9 mouse cellular contexts compared by ENCODE assay signal in genomic region chr19:16625610-16626395, GRCm38 (mm10).
DNase-seq lines count a peak whose midpoint lies in the region; ATAC-seq and TF ChIP-seq lines count a peak whose summit lies in the region.
"Had no signal": no experiment of that assay in that cellular context is flagged by ENCODE, and none has a peak within 500 bp of the region (broad histone marks: within the 10 kb centered on the region; RNA-seq: fewer than 3 reads in every experiment).

No protein-coding gene starts in this region.

- ATAC-seq in forebrain, embryonic 11.5 days (replicated peaks; ENCODE audit: low FRiP score) = peak; percentile 55; the same call in 1 of the 2 replicates
- ATAC-seq in cerebellum, adult (ENCODE audit: insufficient number of reproducible peaks, low FRiP score, low TSS enrichment) = no peak
- ATAC-seq: activated CD4-positive, CD25-positive, alpha-beta regulatory T cell, adult 4 months had no signal

- TF ChIP-seq POLR2A in kidney, adult 2 months (IDR thresholded peaks at IDR 0.05; ENCODE audit: low read depth, low read length) = no peak

- H3K9ac ChIP-seq in forebrain, embryonic 11.5 days (ENCODE audit: low read length) = no peak overlapping the region

- H3K4me1 ChIP-seq in kidney, adult 2 months (ENCODE audit: control insufficient read depth, insufficient read depth, low read length) = peaks cover 3% of the 10 kb centered on the region; the same call in 1 of the 2 replicates
- H3K4me1 ChIP-seq in forebrain, embryonic 11.5 days (replicated peaks; ENCODE audit: control insufficient read depth, insufficient read depth, low read length) = no peaks in the 10 kb centered on the region

- no peaks in the 10 kb centered on the region for H3K27me3 ChIP-seq in kidney, adult 2 months (replicated peaks; ENCODE audit: control insufficient read depth, insufficient read depth, low read length)
- no peaks in the 10 kb centered on the region for H3K27me3 ChIP-seq in forebrain, embryonic 11.5 days (ENCODE audit: control insufficient read depth, insufficient read depth, low read length)

- no peaks in the 10 kb centered on the region for H3K9me3 ChIP-seq in forebrain, embryonic 11.5 days (ENCODE audit: control insufficient read depth, low read length)

- H3K4me3 ChIP-seq in kidney, adult 2 months (ENCODE audit: insufficient read depth, low read depth, low read length) = no peak overlapping the region
- H3K4me3 ChIP-seq in forebrain, embryonic 11.5 days (ENCODE audit: low read depth, low read length) = no peak overlapping the region

- H3K4me2 ChIP-seq in forebrain, embryonic 11.5 days (ENCODE audit: low read depth, low read length, severe bottlenecking) = no peak overlapping the region

- TF ChIP-seq CTCF in kidney, adult 2 months (conservative IDR thresholded peaks at IDR 0.05; ENCODE audit: insufficient read depth, insufficient read length, low read depth, low read length) = no peak

- WGBS in kidney, adult 2 months = 38% methylated on average over 14 of the region's 14 CpGs
- 32% methylated on average over 14 of the region's 14 CpGs for WGBS in forebrain, embryonic 11.5 days

- H3K27ac ChIP-seq in kidney, adult 2 months (ENCODE audit: insufficient read depth, low read depth, low read length) = no peak overlapping the region
- no peak overlapping the region for H3K27ac ChIP-seq in forebrain, embryonic 11.5 days (ENCODE audit: low read depth, low read length)

- intact Hi-C loops in left cerebral cortex, postnatal 36 days (cut with DNase I) = no loop called here

- peak; percentile 8 for DNase-seq in kidney, adult 2 months
- no peak for DNase-seq in kidney, adult 8-10 months
- peak; percentile 86 for DNase-seq in ZHBTc4 (ENCODE audit: low read depth, low spot score)
- no peak for DNase-seq in forebrain, embryonic 11.5 days (ENCODE audit: low spot score)
- DNase-seq in mesoderm, embryonic 11.5 days (ENCODE audit: low read depth, low spot score) = peak; percentile 6
- no peak for DNase-seq in left cerebral cortex, adult 9 months (ENCODE audit: low spot score in 2 of 2)
- DNase-seq in left cerebral cortex, postnatal 36 days (ENCODE audit: low spot score in 2 of 2) = no peak

- H3K36me3 ChIP-seq in kidney, adult 2 months (ENCODE audit: control insufficient read depth, insufficient read depth, low read length) = peaks cover 1% of the 10 kb centered on the region; the same call in 1 of the 2 replicates
- H3K36me3 ChIP-seq in forebrain, embryonic 11.5 days (ENCODE audit: control insufficient read depth, insufficient read depth, low read length) = no peaks in the 10 kb centered on the region

Comparison
In these comparisons a context has a peak if more than half of its experiments do, and no peak if none do; other contexts are left out.
1. DNase-seq: peak in kidney, adult 2 months (single experiment), ZHBTc4 (single experiment) and mesoderm, embryonic 11.5 days (single experiment); none in kidney, adult 8-10 months (0 of 2), forebrain, embryonic 11.5 days (single experiment), left cerebral cortex, adult 9 months (0 of 2) and left cerebral cortex, postnatal 36 days (0 of 2).